9 mouse cellular contexts compared by ENCODE assay signal in genomic region chr7:113909161-113909825, GRCm38 (mm10).
DNase-seq lines count a peak whose midpoint lies in the region; ATAC-seq lines count a peak whose summit lies in the region.
"Had no signal": no experiment of that assay in that cellular context is flagged by ENCODE, and none has a peak within 500 bp of the region (broad histone marks: within the 10 kb centered on the region; RNA-seq: fewer than 3 reads in every experiment).

No protein-coding gene starts in this region.

- H3K36me3 ChIP-seq in embryonic facial prominence, embryonic 11.5 days (replicated peaks; ENCODE audit: control insufficient read depth, insufficient read depth, low read depth, low read length) = no peaks in the 10 kb centered on the region
- H3K36me3 ChIP-seq: embryonic facial prominence, embryonic 15.5 days had no signal

- no peak overlapping the region for H3K4me3 ChIP-seq in embryonic facial prominence, embryonic 11.5 days (ENCODE audit: low read depth, low read length)
- H3K4me3 ChIP-seq: embryonic facial prominence, embryonic 15.5 days had no signal

- no peak overlapping the region for H3K9ac ChIP-seq in embryonic facial prominence, embryonic 11.5 days (replicated peaks; ENCODE audit: low read length)
- H3K9ac ChIP-seq: embryonic facial prominence, embryonic 15.5 days had no signal

- no peaks in the 10 kb centered on the region for H3K27me3 ChIP-seq in embryonic facial prominence, embryonic 11.5 days (ENCODE audit: control insufficient read depth, insufficient read depth, low read length)
- H3K27me3 ChIP-seq: embryonic facial prominence, embryonic 15.5 days had no signal

- no peak overlapping the region for H3K27ac ChIP-seq in embryonic facial prominence, embryonic 11.5 days (replicated peaks; ENCODE audit: low read depth, low read length)
- H3K27ac ChIP-seq: embryonic facial prominence, embryonic 15.5 days had no signal

- H3K4me2 ChIP-seq in embryonic facial prominence, embryonic 11.5 days (ENCODE audit: low read depth, low read length) = no peak overlapping the region
- H3K4me2 ChIP-seq: embryonic facial prominence, embryonic 15.5 days had no signal

- ATAC-seq in embryonic facial prominence, embryonic 11.5 days (replicated peaks; ENCODE audit: insufficient number of reproducible peaks, low FRiP score, low TSS enrichment, low read depth) = no peak

- H3K9me3 ChIP-seq in embryonic facial prominence, embryonic 11.5 days (replicated peaks; ENCODE audit: control insufficient read depth, low read length) = no peaks in the 10 kb centered on the region
- H3K9me3 ChIP-seq: embryonic facial prominence, embryonic 15.5 days had no signal

- no peaks in the 10 kb centered on the region for H3K4me1 ChIP-seq in embryonic facial prominence, embryonic 11.5 days (ENCODE audit: control insufficient read depth, insufficient read depth, low read length)

- peak; percentile 36 to 43 for DNase-seq in heart, adult 18-20 months
- DNase-seq in heart, adult 9 months (ENCODE audit: low spot score in 2 of 2) = no peak
- DNase-seq in MN1 (ENCODE audit: low spot score) = peak; percentile 22
- peak; percentile 36 for DNase-seq in embryonic facial prominence, embryonic 11.5 days (ENCODE audit: low spot score)
- DNase-seq in layer of hippocampus, adult 9-11 months = peak; percentile 32
- DNase-seq in thymus, postnatal 25 days = no peak
- DNase-seq in spleen, adult 18-20 months = no peak
- DNase-seq in thymus, postnatal 36 days = no peak

- WGBS in embryonic facial prominence, embryonic 11.5 days = 38% methylated on average over 12 of the region's 12 CpGs

Comparison
In these comparisons a context has a peak if more than half of its experiments do, and no peak if none do; other contexts are left out.
1. DNase-seq: peak in heart, adult 18-20 months (2 of 2), MN1 (single experiment), embryonic facial prominence, embryonic 11.5 days (single experiment) and layer of hippocampus, adult 9-11 months (single experiment); none in heart, adult 9 months (0 of 2), thymus, postnatal 25 days (single experiment), spleen, adult 18-20 months (0 of 2) and thymus, postnatal 36 days (0 of 2).